Mouse (Mus musculus) kidney, postnatal 36 days (tissue): ENCODE data around the gene Fam98a.

Experiments
- DNase-seq, 2 experiments: peaks; one replicate each; pipeline ENCODE4 v3.0.0; 2021 to 2022; ENCODE audit warnings: mixed read lengths in 2 of 2

The Fam98a gene

GRCm38 (mm10) chr17:75551512-75552400, at the start of gene Fam98a:
Gene Fam98a, minus strand, starts transcription at chr17:75551946.
- peak; percentile 98 to 99 for DNase-seq

- no peak for DNase-seq
Measured at GRCm38 (mm10) chr17:75598652-75599051, 46.9 kb upstream of the Fam98a start.

GRCm38 (mm10) chr17:75582738-75583137, 31.0 kb upstream of the Fam98a start:
- no peak for DNase-seq

GRCm38 (mm10) chr17:75575608-75576007, 23.9 kb upstream of the Fam98a start:
- DNase-seq = no peak

- peak in 1 of 2 experiments; percentile 37 for DNase-seq
Measured at GRCm38 (mm10) chr17:75558041-75558440, 6.3 kb upstream of the Fam98a start.

- no peak for DNase-seq
Measured at GRCm38 (mm10) chr17:75557031-75557430, 5.3 kb upstream of the Fam98a start.

- DNase-seq = peak; percentile 34 to 55
Measured at GRCm38 (mm10) chr17:75550771-75551413, 854 bp downstream of the Fam98a start.

- peak in 1 of 2 experiments; percentile 26 for DNase-seq
Measured at GRCm38 (mm10) chr17:75544262-75544661, 7.5 kb downstream of the Fam98a start.

GRCm38 (mm10) chr17:75543434-75543833, 8.3 kb downstream of the Fam98a start:
- no peak for DNase-seq

GRCm38 (mm10) chr17:75539841-75540240, 11.9 kb downstream of the Fam98a start:
- no peak for DNase-seq

GRCm38 (mm10) chr17:75539130-75539529, 12.6 kb downstream of the Fam98a start:
- DNase-seq = no peak

GRCm38 (mm10) chr17:75538431-75538830, 13.3 kb downstream of the Fam98a start:
- no peak for DNase-seq

- DNase-seq = no peak
Measured at GRCm38 (mm10) chr17:75537050-75537445, 14.7 kb downstream of the Fam98a start.

- DNase-seq = peak; percentile 41 to 60
Measured at GRCm38 (mm10) chr17:75536396-75537049, 15.2 kb downstream of the Fam98a start.

GRCm38 (mm10) chr17:75535612-75536011, 16.1 kb downstream of the Fam98a start:
- no peak for DNase-seq

- DNase-seq = no peak
Measured at GRCm38 (mm10) chr17:75534314-75535020, 17.3 kb downstream of the Fam98a start.

GRCm38 (mm10) chr17:75532469-75532986, 19.2 kb downstream of the Fam98a start:
- DNase-seq = no peak

GRCm38 (mm10) chr17:75529222-75529935, 22.4 kb downstream of the Fam98a start:
- DNase-seq = no peak

GRCm38 (mm10) chr17:75526411-75526810, 25.3 kb downstream of the Fam98a start:
- DNase-seq = no peak

- DNase-seq = peak; percentile 67 to 72
Measured at GRCm38 (mm10) chr17:75523812-75524211, 27.9 kb downstream of the Fam98a start.

- peak; percentile 17 to 19 for DNase-seq
Measured at GRCm38 (mm10) chr17:75522347-75523065, 29.2 kb downstream of the Fam98a start.
